Mouse (Mus musculus) layer of hippocampus, postnatal 14 days (tissue): ENCODE data around the gene Eif4e2. TPM values are rescaled to one million over a fixed set of nuclear protein-coding genes. Genes with fewer than 3 reads are reported as not detected.

Experiments used
- DNase-seq, 2 experiments: peaks; one replicate each; pipeline ENCODE4 v3.0.0; 2021 to 2022; ENCODE audit warnings: low spot score in 2 of 2, mixed read lengths in 1 of 2
- total RNA-seq, 2 experiments: library from RNA; stranded (reverse); gene quantifications; 2 replicates each; pipeline ENCODE4 v1.2.3; 2021

Eif4e2 gene
- total RNA-seq, 2 experiments from 2014 or later, result 73.0 to 81.0 TPM

- no peak for DNase-seq
Measured at GRCm38 (mm10) chr1:87198119-87199065, 15.3 kb upstream of the Eif4e2 start.

- no peak for DNase-seq
Measured at GRCm38 (mm10) chr1:87200811-87201210, 12.9 kb upstream of the Eif4e2 start.

- no peak for DNase-seq
Measured at GRCm38 (mm10) chr1:87201848-87202247, 11.9 kb upstream of the Eif4e2 start.

- no peak for DNase-seq
Measured at GRCm38 (mm10) chr1:87203779-87204178, 9.9 kb upstream of the Eif4e2 start.

GRCm38 (mm10) chr1:87204465-87204864 is 9.2 kb upstream of the Eif4e2 start, which contains the start of gene Chrng:
Gene Chrng (plus strand): TSS chr1:87204657.
- DNase-seq, result no peak

GRCm38 (mm10) chr1:87205038-87205437 is 8.7 kb upstream of the Eif4e2 start:
- DNase-seq, result no peak

- DNase-seq, result no peak
Measured at GRCm38 (mm10) chr1:87205502-87205901, 8.2 kb upstream of the Eif4e2 start.

GRCm38 (mm10) chr1:87206339-87206738 is 7.4 kb upstream of the Eif4e2 start:
- DNase-seq, result no peak

- DNase-seq, result no peak
Measured at GRCm38 (mm10) chr1:87211431-87211830, 2.3 kb upstream of the Eif4e2 start.

- no peak for DNase-seq
Measured at GRCm38 (mm10) chr1:87214748-87215147, 1.0 kb downstream of the Eif4e2 start.

- no peak for DNase-seq
Measured at GRCm38 (mm10) chr1:87217938-87218337, 4.2 kb downstream of the Eif4e2 start.

GRCm38 (mm10) chr1:87225739-87226138 is 12.0 kb downstream of the Eif4e2 start:
- no peak for DNase-seq

GRCm38 (mm10) chr1:87226409-87227159 is 12.9 kb downstream of the Eif4e2 start:
- no peak for DNase-seq

- no peak for DNase-seq
Measured at GRCm38 (mm10) chr1:87227160-87227550, 13.4 kb downstream of the Eif4e2 start.

- DNase-seq, result no peak
Measured at GRCm38 (mm10) chr1:87230606-87231005, 16.9 kb downstream of the Eif4e2 start.

GRCm38 (mm10) chr1:87232197-87232596 is 18.5 kb downstream of the Eif4e2 start:
- DNase-seq, result no peak

GRCm38 (mm10) chr1:87239056-87239455 is 25.3 kb downstream of the Eif4e2 start:
- no peak for DNase-seq

- no peak for DNase-seq
Measured at GRCm38 (mm10) chr1:87243021-87243420, 29.3 kb downstream of the Eif4e2 start.

- DNase-seq, result no peak
Measured at GRCm38 (mm10) chr1:87245430-87245829, 31.7 kb downstream of the Eif4e2 start.

GRCm38 (mm10) chr1:87245929-87246815 is 32.5 kb downstream of the Eif4e2 start:
- DNase-seq, result peak; percentile 80 to 83

- DNase-seq, result no peak
Measured at GRCm38 (mm10) chr1:87252040-87252609, 38.4 kb downstream of the Eif4e2 start.
